Comparison of ENCODE assay signal across 29 mouse cellular contexts in the genomic region with DNA sequence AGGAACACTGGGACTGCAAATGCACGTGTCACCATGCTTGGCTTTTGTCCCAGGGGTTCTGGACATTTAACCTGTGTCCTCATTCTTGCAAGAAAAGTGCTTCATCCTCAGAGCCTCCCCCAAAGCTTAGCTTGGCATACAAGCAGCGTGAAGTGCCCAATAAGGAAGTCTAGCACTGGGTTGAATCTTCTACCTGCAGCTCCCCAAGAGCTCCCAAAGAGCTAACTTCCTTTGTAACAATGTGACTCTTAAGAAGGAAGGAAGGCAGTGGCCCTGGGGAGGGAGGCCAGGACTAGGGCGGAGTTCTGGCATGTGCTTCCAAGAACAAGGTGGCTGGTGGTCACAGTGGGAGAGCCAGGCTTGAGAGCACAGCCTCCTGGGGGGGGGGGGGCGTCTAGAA. TPM values are rescaled to one million over a fixed set of nuclear protein-coding genes. Genes with fewer than 3 reads are reported as not detected.
"Had no signal": no experiment of that assay in that cellular context is flagged by ENCODE, and none has a peak within 500 bp of the region (broad histone marks: within the 10 kb centered on the region; RNA-seq: fewer than 3 reads in every experiment).

No protein-coding gene starts in this region.

- ATAC-seq: hindbrain, postnatal 0 days; intestine, embryonic 16.5 days had no signal

- H3K9ac ChIP-seq: heart, embryonic 13.5 days; heart, embryonic 15.5 days; hindbrain, embryonic 13.5 days; hindbrain, embryonic 15.5 days; kidney, embryonic 15.5 days; limb, embryonic 13.5 days; limb, embryonic 15.5 days had no signal

- DNase-seq: gastrocnemius, postnatal 14 days; gastrocnemius, postnatal 36 days; heart, adult 11 months; heart, adult 2 months; heart, postnatal 14 days; heart, postnatal 36 days; kidney, adult 11 months; kidney, adult 2 months; kidney, adult 9 months; kidney, postnatal 14 days; kidney, postnatal 4 days had no signal

- H3K27ac ChIP-seq: heart, adult 2 months; heart, embryonic 13.5 days; heart, embryonic 15.5 days; hindbrain, embryonic 13.5 days; hindbrain, embryonic 15.5 days; hindbrain, postnatal 0 days; kidney, embryonic 15.5 days; kidney, postnatal 0 days; layer of hippocampus, adult 2 months; left cerebral cortex, adult 2 months; limb, embryonic 13.5 days; limb, embryonic 15.5 days had no signal

- H3K27me3 ChIP-seq: heart, embryonic 13.5 days; heart, embryonic 15.5 days; hindbrain, embryonic 15.5 days; kidney, embryonic 15.5 days; limb, embryonic 15.5 days had no signal

- H3K9me3 ChIP-seq: heart, embryonic 13.5 days; heart, embryonic 15.5 days; hindbrain, embryonic 13.5 days; hindbrain, embryonic 15.5 days; kidney, embryonic 15.5 days; limb, embryonic 13.5 days; limb, embryonic 15.5 days had no signal

- H3K36me3 ChIP-seq: heart, embryonic 13.5 days; heart, embryonic 15.5 days; hindbrain, embryonic 13.5 days; hindbrain, embryonic 15.5 days; kidney, embryonic 15.5 days; limb, embryonic 13.5 days; limb, embryonic 15.5 days had no signal

- H3K4me2 ChIP-seq: heart, embryonic 11.5 days; heart, embryonic 13.5 days; heart, embryonic 15.5 days; hindbrain, embryonic 13.5 days; hindbrain, embryonic 15.5 days; kidney, embryonic 15.5 days; limb, embryonic 13.5 days; limb, embryonic 15.5 days had no signal

- H3K4me3 ChIP-seq: heart, adult 2 months; heart, embryonic 13.5 days; heart, embryonic 15.5 days; hindbrain, embryonic 13.5 days; hindbrain, embryonic 15.5 days; kidney, embryonic 15.5 days; layer of hippocampus, adult 2 months; left cerebral cortex, adult 2 months; limb, embryonic 13.5 days; limb, embryonic 15.5 days had no signal

RNA-seq across cellular contexts. Expression of gene Gm11011, which starts 27.1 kb away (rescaled TPM):
- polyA plus RNA-seq: gonadal fat pad, adult 2 months; heart, adult 2 months; heart, embryonic 11.5 days; heart, embryonic 13.5 days; heart, embryonic 15.5 days; heart, postnatal 0 days; hindbrain, embryonic 11.5 days; hindbrain, embryonic 13.5 days; hindbrain, embryonic 15.5 days; hindbrain, postnatal 0 days; intestine, embryonic 14.5 days; intestine, embryonic 16.5 days; kidney, adult 2 months; kidney, embryonic 15.5 days; kidney, postnatal 0 days; limb, embryonic 11.5 days; limb, embryonic 13.5 days; limb, embryonic 15.5 days had no signal
